Mouse (Mus musculus) liver, embryonic 14.5 days (tissue): Measurements from ENCODE around the gene Gls.

Source experiments
- CTCF ChIP-seq: IDR thresholded peaks from 2 replicates; pipeline ENCODE4 v1.5.1; 2016; ENCODE audit warnings: antibody characterized with exemption, low read depth, control low read depth
- EP300 ChIP-seq: IDR thresholded peaks from 2 replicates; pipeline ENCODE4 v1.6.1; 2016; ENCODE audit warnings: antibody characterized with exemption, low read depth

GRCm38 (mm10) chr1:52233143-52233713 lies at the start of gene Gls:
- TF ChIP-seq CTCF (no peak; the same call in 1 of the 2 replicates), EP300 (no peak)
